Mouse (Mus musculus) bone marrow, adult 2 months (tissue): ENCODE results near the gene Ranbp3.

Experiments used
- CTCF ChIP-seq: fragments of 200-500 bp; IDR thresholded peaks from 2 replicates; pipeline ENCODE4 v1.5.1; 2011; ENCODE audit warnings: low read length, control low read depth; ENCODE audit not compliant: control insufficient read depth, insufficient read depth
- POLR2A ChIP-seq: fragments of 200-500 bp; IDR thresholded peaks from 2 replicates; pipeline ENCODE4 v1.6.1; 2011; ENCODE audit warnings: low read depth, mild to moderate bottlenecking, control low read depth, low read length, borderline replicate concordance; ENCODE audit not compliant: control insufficient read depth

DNA sequence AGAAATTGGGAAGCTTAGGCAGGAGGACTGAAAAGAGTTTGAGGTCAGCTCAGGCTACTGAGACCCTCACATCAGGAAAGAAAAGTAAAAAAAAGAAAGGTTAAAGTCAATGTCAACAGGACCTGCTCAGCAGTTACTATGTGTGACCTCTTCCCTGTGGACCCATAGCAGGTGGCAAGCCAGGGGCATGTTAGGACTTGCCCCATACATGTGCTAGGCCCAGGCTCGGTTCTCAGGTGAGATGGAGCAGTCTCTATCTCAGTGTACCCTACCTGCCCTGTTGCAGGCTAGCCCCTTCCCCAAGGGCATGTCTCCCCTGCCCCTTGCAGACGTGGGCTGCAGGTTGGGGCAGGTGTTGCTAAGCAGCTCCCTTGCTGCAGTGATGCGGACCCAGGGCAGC lies 36.6 kb downstream of the Ranbp3 start:
- no peak for TF ChIP-seq CTCF
- no peak for TF ChIP-seq POLR2A
